Mouse (Mus musculus): ENCODE measurements around the gene Srsf4. TPM values are rescaled to one million over a fixed set of nuclear protein-coding genes. Genes with fewer than 3 reads are reported as not detected.

The Srsf4 gene
- polyA plus RNA-seq, 1 experiment from 2014 or later: 158 TPM

DNA sequence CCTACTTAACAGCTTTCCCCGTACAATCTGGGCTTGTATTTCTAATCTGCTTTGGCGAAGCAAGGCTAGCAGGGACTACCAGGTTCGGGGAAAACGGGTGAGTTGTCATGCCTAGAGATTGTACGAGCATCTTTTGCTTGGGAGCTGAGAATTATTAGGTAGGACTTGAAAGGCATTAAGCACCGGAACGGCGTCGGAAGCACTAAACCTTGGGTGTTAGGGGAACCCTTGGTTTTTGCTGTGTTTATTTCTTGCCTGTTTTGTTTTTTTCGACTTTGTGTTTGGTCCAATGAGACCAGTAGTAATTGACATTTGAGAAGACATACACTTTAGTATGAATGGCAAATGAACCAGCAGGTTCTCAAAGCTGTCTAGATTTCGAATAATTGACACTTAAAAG lies 1.1 kb downstream of the Srsf4 start:
- H3K4me3 ChIP-seq (replicated peaks): peak overlapping the region; percentile 87
- peak overlapping the region; percentile 100 for H3K9ac ChIP-seq (replicated peaks)
- no peak for ATAC-seq (ENCODE audit: insufficient number of reproducible peaks, insufficient read depth, low FRiP score, low TSS enrichment, low read depth)
- H3K4me1 ChIP-seq (replicated peaks): peaks cover 38% of the 10 kb centered on the region
- peak overlapping the region; percentile 69 for H3K4me2 ChIP-seq
- H3K9me3 ChIP-seq: no peaks in the 10 kb centered on the region
- H3K36me3 ChIP-seq: no peaks in the 10 kb centered on the region
- no peaks in the 10 kb centered on the region for H3K27me3 ChIP-seq
- 2% methylated on average over 11 of the region's 11 CpGs for WGBS
- H3K27ac ChIP-seq: peak overlapping the region; percentile 100

DNA sequence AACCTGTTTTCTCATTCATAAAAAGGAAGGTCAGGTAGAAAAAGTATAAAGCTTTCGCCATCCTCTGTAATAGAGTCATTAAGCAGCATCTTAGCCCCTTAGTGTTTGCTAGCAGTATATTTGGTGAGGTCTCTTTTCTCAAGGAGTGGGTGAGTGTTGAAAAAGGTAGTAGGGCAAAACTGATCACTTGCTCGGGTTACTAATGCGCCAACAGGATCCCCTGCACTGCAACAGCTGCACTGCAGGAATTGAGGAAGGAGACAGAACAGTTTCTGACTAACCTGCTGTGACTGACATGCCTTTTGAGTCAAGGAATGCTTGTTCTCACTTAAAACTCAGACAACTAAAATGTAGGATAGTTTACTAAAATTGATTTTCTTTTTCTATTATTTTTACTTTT lies 1.8 kb downstream of the Srsf4 start:
- 49% methylated on average over 3 of the region's 3 CpGs for WGBS
- no peaks in the 10 kb centered on the region for H3K36me3 ChIP-seq
- H3K4me2 ChIP-seq: peak overlapping the region; percentile 69
- H3K4me1 ChIP-seq (replicated peaks): peaks cover 40% of the 10 kb centered on the region
- no peak for ATAC-seq (ENCODE audit: insufficient number of reproducible peaks, insufficient read depth, low FRiP score, low TSS enrichment, low read depth)
- H3K4me3 ChIP-seq (replicated peaks): peak overlapping the region; percentile 87
- H3K9me3 ChIP-seq: no peaks in the 10 kb centered on the region
- H3K9ac ChIP-seq (replicated peaks): peak overlapping the region; percentile 100; the same call in 1 of the 2 replicates
- H3K27me3 ChIP-seq: no peaks in the 10 kb centered on the region
- no peak overlapping the region for H3K27ac ChIP-seq

DNA sequence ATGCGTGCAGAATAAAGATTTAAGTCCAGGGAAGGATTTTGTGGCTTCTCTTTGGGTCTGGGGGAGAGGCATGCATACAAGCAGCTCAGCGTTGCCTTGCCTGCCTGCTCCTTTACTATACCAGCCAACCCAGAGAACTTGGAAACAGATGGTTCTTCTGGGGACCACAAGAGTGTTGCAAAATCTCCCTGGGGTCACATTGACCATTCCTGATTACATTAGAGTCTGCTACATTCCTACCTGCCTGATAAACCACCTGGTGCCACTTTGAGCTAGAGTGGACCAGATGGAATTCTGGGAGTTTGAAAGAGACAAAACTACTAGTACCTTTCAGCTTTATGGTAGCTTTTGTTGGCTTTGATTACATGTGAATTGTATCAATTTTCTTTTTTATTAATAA lies 3.4 kb downstream of the Srsf4 start:
- no peaks in the 10 kb centered on the region for H3K36me3 ChIP-seq
- WGBS: 73% methylated on average over 2 of the region's 2 CpGs
- no peak overlapping the region for H3K4me3 ChIP-seq (replicated peaks)
- ATAC-seq (ENCODE audit: insufficient number of reproducible peaks, insufficient read depth, low FRiP score, low TSS enrichment, low read depth): no peak
- H3K9ac ChIP-seq (replicated peaks): no peak overlapping the region
- 0 out of 2 replicates have a peak overlapping the region, but pooled peaks have one; percentile 69 for H3K4me2 ChIP-seq
- H3K27me3 ChIP-seq: no peaks in the 10 kb centered on the region
- H3K9me3 ChIP-seq: no peaks in the 10 kb centered on the region
- H3K27ac ChIP-seq: no peak overlapping the region
- H3K4me1 ChIP-seq (replicated peaks): peaks cover 46% of the 10 kb centered on the region

DNA sequence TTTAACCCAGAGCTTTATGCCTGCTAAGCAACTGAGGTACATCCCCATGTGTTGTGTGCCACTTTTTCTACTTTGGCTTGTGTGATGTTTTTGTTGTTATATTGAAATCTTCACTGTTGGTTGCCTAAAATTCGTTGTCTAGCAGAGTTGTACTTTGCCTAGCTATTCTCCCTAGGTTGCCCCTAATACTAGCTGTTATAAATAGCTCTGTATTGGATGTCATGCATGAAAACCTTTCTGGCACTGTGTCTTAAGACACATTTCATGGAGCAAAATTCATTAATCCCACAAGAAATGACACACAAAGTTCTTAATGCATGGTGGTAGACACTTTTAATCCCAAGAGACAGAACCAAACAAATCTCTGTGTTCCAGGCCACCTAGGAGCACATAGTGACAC lies 6.3 kb downstream of the Srsf4 start:
- Histone ChIP-seq H3K4me1 (replicated peaks) (peaks cover 45% of the 10 kb centered on the region), H3K27me3 (no peaks in the 10 kb centered on the region), H3K9ac (replicated peaks) (no peak overlapping the region), H3K9me3 (no peaks in the 10 kb centered on the region), H3K36me3 (peaks cover 5% of the 10 kb centered on the region; the same call in 1 of the 2 replicates), H3K27ac (no peak overlapping the region), H3K4me2 (no peak overlapping the region), H3K4me3 (replicated peaks) (no peak overlapping the region)
- 71% methylated on average over 1 of the region's 1 CpGs for WGBS
- no peak for ATAC-seq (ENCODE audit: insufficient number of reproducible peaks, insufficient read depth, low FRiP score, low TSS enrichment, low read depth)

DNA sequence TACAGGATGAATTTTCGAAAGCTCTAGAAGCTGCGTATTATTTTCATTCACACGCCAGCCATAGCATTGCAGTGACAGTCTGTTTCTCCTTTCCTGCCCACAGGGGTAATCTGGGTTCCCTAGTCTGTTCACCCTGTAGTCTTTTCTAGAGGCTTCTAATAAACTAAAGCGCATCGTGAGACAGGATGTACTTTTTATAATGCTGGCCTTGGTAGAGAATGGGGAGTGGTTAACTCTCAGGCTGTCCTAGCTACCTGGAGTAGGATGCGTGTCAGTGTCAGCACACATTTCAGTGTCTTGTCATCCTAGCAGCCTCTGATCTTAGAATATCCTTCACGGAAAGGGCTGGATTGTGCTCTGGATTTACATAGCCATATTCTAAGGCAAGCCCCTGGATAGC lies 7.9 kb downstream of the Srsf4 start:
- Histone ChIP-seq H3K4me1 (replicated peaks) (peaks cover 33% of the 10 kb centered on the region), H3K4me3 (replicated peaks) (no peak overlapping the region), H3K9ac (replicated peaks) (no peak overlapping the region), H3K9me3 (no peaks in the 10 kb centered on the region), H3K4me2 (no peak overlapping the region), H3K27me3 (no peaks in the 10 kb centered on the region), H3K36me3 (peaks cover 20% of the 10 kb centered on the region), H3K27ac (peak overlapping the region; percentile 41; the same call in 1 of the 2 replicates)
- ATAC-seq (ENCODE audit: insufficient number of reproducible peaks, insufficient read depth, low FRiP score, low TSS enrichment, low read depth): no peak
- whole genome bisulfite sequencing: 88% methylated on average over 7 of the region's 7 CpGs

DNA sequence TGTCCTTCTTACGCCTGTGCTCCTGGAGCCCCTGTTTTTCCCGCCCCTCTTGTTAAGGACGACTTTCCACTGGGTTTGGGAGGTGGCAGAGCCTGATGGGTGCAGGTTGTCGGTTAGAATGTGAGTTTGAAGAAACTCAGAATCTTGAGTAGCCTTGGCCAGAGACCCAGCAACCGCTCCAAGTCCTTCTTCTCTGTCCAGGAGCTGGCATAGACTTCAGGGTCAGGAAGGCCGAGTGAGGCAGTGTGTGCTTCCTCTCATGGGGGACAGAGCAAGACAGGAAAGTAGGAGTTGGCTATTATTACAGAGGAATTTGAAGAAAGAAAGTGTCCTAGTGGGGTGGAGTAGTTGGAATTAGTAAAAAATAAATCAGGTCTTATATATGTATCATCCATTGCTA lies 10.2 kb downstream of the Srsf4 start:
- no peak overlapping the region for H3K4me3 ChIP-seq (replicated peaks)

DNA sequence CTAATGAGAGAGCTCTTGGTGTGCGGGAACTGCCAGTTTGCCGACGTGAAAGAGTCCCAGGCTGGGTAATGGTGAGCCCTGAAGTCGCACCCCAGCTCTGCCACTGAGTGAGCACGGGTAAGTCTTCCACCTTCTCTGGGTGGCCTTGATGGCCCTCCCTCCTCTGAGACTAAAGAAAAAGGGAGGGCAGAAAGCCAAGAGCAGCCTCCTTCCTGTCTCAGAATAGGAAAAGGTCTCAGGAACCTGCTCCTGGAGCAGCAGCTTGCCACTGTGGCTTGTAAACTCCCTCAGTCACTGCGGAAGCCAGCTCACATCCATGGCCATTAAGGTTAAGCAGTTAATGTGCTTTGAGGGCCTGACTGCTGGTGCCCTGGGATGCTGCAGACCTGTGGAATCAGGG lies 12.0 kb downstream of the Srsf4 start:
- no peaks in the 10 kb centered on the region for H3K27me3 ChIP-seq
- H3K9me3 ChIP-seq: no peaks in the 10 kb centered on the region
- peaks cover 24% of the 10 kb centered on the region for H3K4me1 ChIP-seq (replicated peaks)
- no peak overlapping the region for H3K4me2 ChIP-seq
- H3K27ac ChIP-seq: no peak overlapping the region
- no peak overlapping the region for H3K9ac ChIP-seq (replicated peaks)
- H3K4me3 ChIP-seq (replicated peaks): no peak overlapping the region
- WGBS: 77% methylated on average over 6 of the region's 6 CpGs
- no peak for ATAC-seq (ENCODE audit: insufficient number of reproducible peaks, insufficient read depth, low FRiP score, low TSS enrichment, low read depth)
- H3K36me3 ChIP-seq: peaks cover 38% of the 10 kb centered on the region

More for the DNA sequence above, 10.2 kb downstream of the Srsf4 start:
- Histone ChIP-seq H3K9ac (replicated peaks) (no peak overlapping the region), H3K4me2 (no peak overlapping the region), H3K36me3 (peaks cover 38% of the 10 kb centered on the region), H3K9me3 (no peaks in the 10 kb centered on the region), H3K4me1 (replicated peaks) (peaks cover 15% of the 10 kb centered on the region), H3K27me3 (no peaks in the 10 kb centered on the region), H3K27ac (no peak overlapping the region)
- no peak for ATAC-seq (ENCODE audit: insufficient number of reproducible peaks, insufficient read depth, low FRiP score, low TSS enrichment, low read depth)
- 79% methylated on average over 6 of the region's 6 CpGs for WGBS

DNA sequence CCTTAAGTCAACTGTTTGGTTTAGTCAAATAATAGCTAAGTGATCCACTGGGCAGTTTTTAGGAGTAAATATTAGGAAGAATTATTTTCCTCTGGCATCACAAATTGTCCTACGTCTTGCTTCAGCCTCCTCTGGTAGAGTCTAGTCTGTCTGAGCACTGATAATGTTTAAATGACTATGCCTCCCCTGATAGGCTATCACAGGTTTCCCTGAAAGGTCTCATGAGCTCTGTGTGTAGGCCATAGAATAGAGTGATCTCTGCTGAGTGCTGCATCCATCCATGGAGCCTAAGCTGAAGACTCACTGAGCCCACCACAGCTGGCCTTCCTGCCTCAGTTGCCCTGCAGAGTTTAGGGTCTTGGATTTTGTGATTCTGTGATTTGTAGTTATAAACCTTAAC lies 15.1 kb downstream of the Srsf4 start:
- WGBS: 74% methylated on average over 1 of the region's 1 CpGs
- Histone ChIP-seq H3K9me3 (no peaks in the 10 kb centered on the region), H3K9ac (replicated peaks) (no peak overlapping the region), H3K27ac (no peak overlapping the region), H3K4me1 (replicated peaks) (peaks cover 15% of the 10 kb centered on the region; the same call in 1 of the 2 replicates), H3K27me3 (no peaks in the 10 kb centered on the region), H3K4me3 (replicated peaks) (no peak overlapping the region), H3K36me3 (peaks cover 63% of the 10 kb centered on the region), H3K4me2 (no peak overlapping the region)
- no peak for ATAC-seq (ENCODE audit: insufficient number of reproducible peaks, insufficient read depth, low FRiP score, low TSS enrichment, low read depth)

DNA sequence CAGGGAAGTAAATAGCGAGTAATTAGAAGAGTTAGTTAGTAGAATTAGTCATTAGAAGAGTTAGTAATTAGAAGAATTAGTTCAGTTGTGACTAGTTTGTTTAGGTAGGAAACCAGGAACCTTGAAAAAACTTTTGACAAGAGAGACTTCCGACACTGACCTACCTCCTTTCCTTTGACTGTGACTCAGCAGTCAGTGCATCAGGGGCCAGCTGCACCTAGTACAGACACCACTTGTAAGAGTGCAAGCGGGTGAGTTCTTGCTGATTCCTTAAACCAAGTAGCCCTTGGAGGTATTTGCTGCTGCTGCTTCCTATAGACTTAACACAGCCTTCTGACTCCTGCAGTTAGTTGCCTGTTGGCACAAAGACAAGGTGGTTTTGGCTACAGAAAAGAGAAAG lies 17.3 kb downstream of the Srsf4 start:
- Histone ChIP-seq H3K27ac (no peak overlapping the region), H3K4me1 (replicated peaks) (peaks cover 11% of the 10 kb centered on the region; the same call in 1 of the 2 replicates), H3K9ac (replicated peaks) (no peak overlapping the region), H3K4me2 (no peak overlapping the region), H3K4me3 (replicated peaks) (no peak overlapping the region), H3K9me3 (no peaks in the 10 kb centered on the region), H3K36me3 (peaks cover 65% of the 10 kb centered on the region), H3K27me3 (no peaks in the 10 kb centered on the region)
- no peak for ATAC-seq (ENCODE audit: insufficient number of reproducible peaks, insufficient read depth, low FRiP score, low TSS enrichment, low read depth)
- WGBS: 82% methylated on average over 3 of the region's 3 CpGs

DNA sequence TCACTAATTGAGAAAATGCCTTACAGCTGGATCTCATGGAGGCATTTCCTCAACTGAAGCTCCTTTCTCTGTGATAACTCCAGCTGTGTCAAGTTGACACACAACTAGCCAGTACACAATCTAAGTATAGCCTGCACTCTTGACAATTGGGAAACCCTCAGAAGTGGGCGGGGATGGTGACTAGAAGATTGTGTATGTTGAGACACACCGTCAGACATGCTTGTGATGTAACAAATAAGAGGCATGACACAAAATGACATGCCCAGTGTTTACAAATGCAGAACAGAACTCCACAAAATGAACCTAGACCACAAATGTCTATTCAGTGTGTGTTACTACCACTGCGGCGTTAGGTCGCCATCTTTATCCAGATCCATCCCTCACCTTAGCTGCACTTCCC lies 23.7 kb downstream of the Srsf4 start:
- no peaks in the 10 kb centered on the region for H3K9me3 ChIP-seq
- H3K27ac ChIP-seq: no peak overlapping the region
- H3K9ac ChIP-seq (replicated peaks): no peak overlapping the region
- WGBS: 92% methylated on average over 5 of the region's 5 CpGs
- no peak overlapping the region for H3K4me2 ChIP-seq
- H3K4me1 ChIP-seq (replicated peaks): no peaks in the 10 kb centered on the region
- H3K27me3 ChIP-seq: no peaks in the 10 kb centered on the region
- peaks cover 84% of the 10 kb centered on the region for H3K36me3 ChIP-seq
- no peak overlapping the region for H3K4me3 ChIP-seq (replicated peaks)
- no peak for ATAC-seq (ENCODE audit: insufficient number of reproducible peaks, insufficient read depth, low FRiP score, low TSS enrichment, low read depth)

DNA sequence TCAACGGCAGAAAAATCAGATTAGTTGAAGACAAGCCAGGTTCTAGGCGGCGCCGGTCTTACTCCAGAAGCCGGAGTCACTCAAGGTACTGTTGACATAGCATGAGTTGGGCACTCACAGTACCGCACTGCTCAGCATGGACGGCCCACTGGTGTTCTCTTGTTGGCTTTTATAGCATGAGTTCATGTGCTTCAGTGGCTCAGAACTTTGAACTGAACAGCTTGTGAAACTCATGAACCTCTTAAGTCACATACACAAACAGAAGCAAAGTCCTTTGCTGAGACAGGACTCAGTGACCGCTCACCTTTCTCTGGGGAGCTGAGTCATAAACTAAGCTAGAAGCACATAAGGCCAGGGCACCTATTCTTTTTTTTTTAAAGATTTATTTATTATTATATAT lies 24.4 kb downstream of the Srsf4 start:
- no peak overlapping the region for H3K4me3 ChIP-seq (replicated peaks)
- ATAC-seq (ENCODE audit: insufficient number of reproducible peaks, insufficient read depth, low FRiP score, low TSS enrichment, low read depth): no peak

DNA sequence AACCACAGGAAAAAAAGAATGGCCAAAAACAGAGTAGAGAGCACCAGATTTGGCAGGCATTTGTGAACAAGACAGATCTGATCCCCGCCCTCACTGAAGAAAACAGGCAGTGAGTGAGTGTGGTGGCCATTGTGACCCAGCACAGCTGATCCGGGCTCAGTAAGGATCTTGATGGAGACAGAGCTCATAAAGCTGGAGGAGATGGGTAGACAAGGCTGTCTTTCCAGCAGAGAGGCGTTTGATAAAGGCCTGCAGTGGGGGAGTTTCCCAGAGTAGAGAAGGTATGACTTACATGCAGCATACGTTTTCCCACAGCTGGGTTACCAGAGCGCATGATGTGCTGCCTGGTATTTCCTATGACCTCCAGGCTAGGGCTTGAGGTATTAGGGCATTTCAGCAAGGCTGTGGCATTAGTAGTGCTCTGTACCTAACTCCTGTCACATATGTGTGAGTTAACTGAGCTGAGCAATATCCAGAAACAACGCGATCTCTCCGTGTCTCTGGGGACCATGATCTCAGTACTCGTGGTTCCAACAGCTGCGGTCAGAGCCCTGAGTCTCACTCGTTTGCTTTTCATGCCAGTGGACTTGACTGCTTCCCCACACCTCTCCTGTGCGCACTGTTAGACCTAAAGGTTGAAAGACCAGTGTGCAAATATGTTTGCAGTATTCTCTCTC lies 25.2 kb downstream of the Srsf4 start:
- Histone ChIP-seq H3K9me3 (no peaks in the 10 kb centered on the region), H3K27me3 (no peaks in the 10 kb centered on the region), H3K4me1 (replicated peaks) (no peaks in the 10 kb centered on the region), H3K27ac (no peak overlapping the region), H3K36me3 (peaks cover 79% of the 10 kb centered on the region), H3K9ac (replicated peaks) (no peak overlapping the region), H3K4me3 (replicated peaks) (no peak overlapping the region), H3K4me2 (no peak overlapping the region)
- no peak for ATAC-seq (ENCODE audit: insufficient number of reproducible peaks, insufficient read depth, low FRiP score, low TSS enrichment, low read depth)
- 89% methylated on average over 12 of the region's 12 CpGs for WGBS

More for the DNA sequence above, 24.4 kb downstream of the Srsf4 start:
- no peak overlapping the region for H3K9ac ChIP-seq (replicated peaks)
- no peaks in the 10 kb centered on the region for H3K27me3 ChIP-seq
- peaks cover 84% of the 10 kb centered on the region for H3K36me3 ChIP-seq
- no peaks in the 10 kb centered on the region for H3K4me1 ChIP-seq (replicated peaks)
- H3K4me2 ChIP-seq: no peak overlapping the region
- no peaks in the 10 kb centered on the region for H3K9me3 ChIP-seq
- WGBS: 97% methylated on average over 8 of the region's 8 CpGs
- H3K27ac ChIP-seq: no peak overlapping the region
